Mouse (Mus musculus) gonadal fat pad, adult 2 months (tissue): ENCODE results near the gene Zic5. TPM values are rescaled to one million over a fixed set of nuclear protein-coding genes. Genes with fewer than 3 reads are reported as not detected.
"Not testable (repeated sequence)": the region's sequence is repeated elsewhere in the genome, so short reads cannot be mapped to it uniquely, and the experiment has no call there.

Source experiments
- DNase-seq: peaks from one replicate; pipeline ENCODE4 v3.0.0-alpha.2; 2012; ENCODE audit warnings: low read depth
- polyA plus RNA-seq: library from polyadenylated mRNA; depleted of rRNA; stranded (reverse); fragments of >200 nt; gene quantifications from 2 replicates; pipeline ENCODE4 v1.2.3, GENCODE M21; 2012

Gene Zic5
- polyA plus RNA-seq, 1 experiment: not detected

GRCm38 (mm10) chr14:122463734-122464341 is 1.6 kb downstream of the Zic5 start:
- not testable (repeated sequence) for DNase-seq

- no peak for DNase-seq
Observed at GRCm38 (mm10) chr14:122463080-122463691, 2.3 kb downstream of the Zic5 start.

- DNase-seq: no peak
Observed at GRCm38 (mm10) chr14:122462689-122463079, 2.8 kb downstream of the Zic5 start.

GRCm38 (mm10) chr14:122461966-122462365 is 3.5 kb downstream of the Zic5 start:
- DNase-seq: no peak

GRCm38 (mm10) chr14:122461500-122461899 is 4.0 kb downstream of the Zic5 start:
- no peak for DNase-seq

- no peak for DNase-seq
Observed at GRCm38 (mm10) chr14:122460226-122460625, 5.3 kb downstream of the Zic5 start.

- DNase-seq: no peak
Observed at GRCm38 (mm10) chr14:122459776-122460175, 5.7 kb downstream of the Zic5 start.

- DNase-seq: not testable (repeated sequence)
Observed at GRCm38 (mm10) chr14:122459332-122459731, 6.1 kb downstream of the Zic5 start.

GRCm38 (mm10) chr14:122455562-122455958 is 9.9 kb downstream of the Zic5 start:
- no peak for DNase-seq

- no peak for DNase-seq
Observed at GRCm38 (mm10) chr14:122454901-122455561, 10.4 kb downstream of the Zic5 start.

GRCm38 (mm10) chr14:122453996-122454738 is 11.3 kb downstream of the Zic5 start:
- no peak for DNase-seq

GRCm38 (mm10) chr14:122453388-122453995 is 12.0 kb downstream of the Zic5 start:
- DNase-seq: no peak

GRCm38 (mm10) chr14:122452701-122453387 is 12.6 kb downstream of the Zic5 start:
- DNase-seq: no peak

GRCm38 (mm10) chr14:122451551-122452145 is 13.8 kb downstream of the Zic5 start:
- DNase-seq: no peak

- no peak for DNase-seq
Observed at GRCm38 (mm10) chr14:122450496-122451382, 14.7 kb downstream of the Zic5 start, which contains the start of gene Gm5089. TSS of gene Gm5089 (minus strand) at chr14:122451115.

GRCm38 (mm10) chr14:122449601-122450495 is 15.6 kb downstream of the Zic5 start:
- no peak for DNase-seq

- no peak for DNase-seq
Observed at GRCm38 (mm10) chr14:122436850-122437249, 28.6 kb downstream of the Zic5 start.

- no peak for DNase-seq
Observed at GRCm38 (mm10) chr14:122434039-122434438, 31.4 kb downstream of the Zic5 start.

- no peak for DNase-seq
Observed at GRCm38 (mm10) chr14:122432558-122432957, 32.9 kb downstream of the Zic5 start.
